Mouse (Mus musculus): ENCODE results near the gene Kcnq1. TPM values are rescaled to one million over a fixed set of nuclear protein-coding genes. Genes with fewer than 3 reads are reported as not detected.

The Kcnq1 gene
- total and polyA plus RNA-seq, 3 experiments: not detected

DNA sequence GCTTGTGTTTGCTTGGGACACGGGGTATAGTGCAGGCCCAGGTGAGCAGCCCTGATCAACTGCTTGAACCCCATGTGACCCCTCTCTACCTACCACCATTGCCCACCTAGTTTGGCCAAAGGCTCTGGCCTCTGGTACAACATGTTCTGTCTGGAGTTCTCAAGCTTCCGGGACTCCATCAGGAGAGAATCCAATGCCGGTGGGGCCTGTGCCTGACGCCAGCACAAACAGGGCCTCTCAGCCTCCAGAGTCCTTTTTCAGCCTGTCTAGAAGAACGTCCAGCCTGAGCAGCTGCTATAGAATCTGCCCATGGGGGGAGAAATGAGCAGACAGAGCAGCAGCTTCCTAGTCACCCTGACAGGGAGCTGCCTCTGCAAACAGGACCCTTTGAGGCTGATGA is 311.7 kb downstream of the Kcnq1 start:
- no peak for DNase-seq (ENCODE audit: extremely low read depth)
- Histone ChIP-seq H3K9ac (ENCODE audit: insufficient read depth, low read depth) (no peak overlapping the region), H3K9me3 (replicated peaks; ENCODE audit: low read length) (no peaks in the 10 kb centered on the region), H3K27me3 (replicated peaks) (peaks cover 60% of the 10 kb centered on the region), H3K4me3 (replicated peaks in 1 of 3; ENCODE audit: low read depth in 2 of 3, low read length in 2 of 3, poor library complexity in 1 of 3) (no peak overlapping the region), H3K79me2 (replicated peaks; ENCODE audit: control insufficient read depth, extremely low read depth, insufficient read depth, poor library complexity, severe bottlenecking) (no peaks in the 10 kb centered on the region), H3K4me2 (ENCODE audit: insufficient read depth, low read depth, poor library complexity, severe bottlenecking) (no peak overlapping the region), H3K27ac (ENCODE audit: insufficient read depth, low read depth) (no peak overlapping the region), H3K36me3 (replicated peaks in 1 of 2; ENCODE audit: control insufficient read depth in 1 of 2, insufficient read depth in 1 of 2, low read length in 1 of 2) (no peaks in the 10 kb centered on the region), H3K4me1 (ENCODE audit: control insufficient read depth in 1 of 2, insufficient read depth in 2 of 2) (peaks cover 0 to 16% of the 10 kb centered on the region in 2 experiments; a peak in 2 of 4 replicates)
- no peak for TF ChIP-seq MAFK (IDR thresholded peaks at IDR 0.05; ENCODE audit: insufficient replicate concordance, low read length)
- TF ChIP-seq TBP (conservative IDR thresholded peaks at IDR 0.05; ENCODE audit: low read depth, low read length): no peak
- dilution Hi-C loops (cut with MboI; ENCODE audit: extremely low pct_ligation_motif_present, extremely low pct_unique_long_range_greater_than_20kb, low sequenced_read_pairs) (no loop called here), in situ Hi-C loops (cut with MboI; ENCODE audit: low pct_ligation_motif_present, low pct_unique_long_range_greater_than_20kb, low sequenced_read_pairs) (no loop called here)

DNA sequence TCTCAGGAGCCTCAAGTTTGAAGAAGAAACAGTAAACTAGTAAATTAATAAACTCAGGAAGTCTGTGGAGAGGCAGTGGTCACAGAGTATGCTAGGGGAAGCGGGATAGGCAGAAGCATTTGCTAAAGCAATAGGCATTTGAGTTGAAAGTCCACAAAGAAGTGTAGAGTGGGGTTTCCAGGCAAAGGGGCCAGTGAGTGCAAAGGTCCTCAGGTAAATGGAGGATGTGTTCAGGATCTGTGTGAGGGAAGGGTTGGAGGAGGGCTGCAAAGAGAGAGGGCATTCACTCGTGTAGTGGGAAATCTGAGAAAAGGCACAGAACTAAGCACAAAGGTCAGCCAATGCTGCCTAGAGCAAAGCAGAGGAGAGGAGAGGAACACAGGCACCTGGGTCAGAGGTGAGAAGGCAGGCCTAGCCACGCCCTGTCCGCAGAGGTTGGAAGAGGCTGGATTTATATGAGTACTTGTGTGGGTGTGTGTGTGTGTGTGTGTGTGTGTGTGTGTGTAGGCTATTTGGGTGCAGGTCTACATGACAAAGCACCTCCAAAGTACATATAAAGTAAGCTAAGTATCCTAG is 313.5 kb downstream of the Kcnq1 start:
- peaks cover 73% of the 10 kb centered on the region for H3K27me3 ChIP-seq (replicated peaks)
- dilution Hi-C loops (cut with MboI; ENCODE audit: extremely low pct_ligation_motif_present, extremely low pct_unique_long_range_greater_than_20kb, low sequenced_read_pairs) (no loop called here), in situ Hi-C loops (cut with MboI; ENCODE audit: low pct_ligation_motif_present, low pct_unique_long_range_greater_than_20kb, low sequenced_read_pairs) (no loop called here)

DNA sequence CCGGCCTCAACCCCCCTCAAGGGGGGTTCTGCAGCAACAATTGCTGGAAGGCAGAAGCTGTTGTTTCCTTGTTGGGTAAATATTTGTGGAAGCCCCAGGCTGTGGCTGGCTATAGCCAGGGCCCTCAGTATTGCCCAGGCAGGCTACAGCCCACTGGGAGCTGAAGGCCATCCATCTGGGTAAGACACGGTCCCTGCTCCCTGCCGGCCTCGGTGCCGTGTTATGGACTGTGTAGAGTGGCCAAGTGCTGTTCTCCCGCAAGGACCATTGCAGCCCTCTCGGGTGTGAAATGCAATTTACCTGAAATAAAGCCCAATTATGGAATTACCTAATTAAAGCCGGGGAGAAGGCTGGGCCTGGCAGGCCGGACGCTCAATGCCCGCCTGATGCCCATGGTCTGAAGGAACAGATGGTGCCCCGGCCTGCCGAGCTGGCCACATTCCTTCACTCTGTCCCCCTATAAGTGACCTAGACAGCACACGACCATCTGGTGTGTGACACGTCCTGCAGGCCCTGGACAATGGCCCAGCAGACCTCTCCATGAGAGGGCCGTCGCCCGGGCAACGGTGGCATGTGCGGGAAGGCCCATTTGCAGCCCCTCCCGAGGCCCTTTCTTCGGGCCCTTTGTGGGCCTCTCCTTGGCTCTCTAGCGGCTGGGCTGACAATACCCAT is 322.1 kb downstream of the Kcnq1 start:
- dilution Hi-C loops (cut with MboI; ENCODE audit: extremely low pct_ligation_motif_present, extremely low pct_unique_long_range_greater_than_20kb, low sequenced_read_pairs): no loop called here
- H3K36me3 ChIP-seq (replicated peaks in 1 of 2; ENCODE audit: control insufficient read depth in 1 of 2, insufficient read depth in 1 of 2, low read length in 1 of 2): no peaks in the 10 kb centered on the region
- in situ Hi-C loops (cut with MboI; ENCODE audit: low pct_ligation_motif_present, low pct_unique_long_range_greater_than_20kb, low sequenced_read_pairs): no loop called here
- H3K4me2 ChIP-seq (ENCODE audit: insufficient read depth, low read depth, poor library complexity, severe bottlenecking): no peak overlapping the region
- H3K4me1 ChIP-seq (ENCODE audit: control insufficient read depth in 1 of 2, insufficient read depth in 2 of 2): no peaks in the 10 kb centered on the region
- no peaks in the 10 kb centered on the region for H3K9me3 ChIP-seq (replicated peaks; ENCODE audit: low read length)
- H3K4me3 ChIP-seq (replicated peaks in 1 of 3; ENCODE audit: low read depth in 2 of 3, low read length in 2 of 3, poor library complexity in 1 of 3): no peak overlapping the region
- H3K27me3 ChIP-seq (replicated peaks): peaks cover 90% of the 10 kb centered on the region
- no peak overlapping the region for H3K9ac ChIP-seq (ENCODE audit: insufficient read depth, low read depth)
- no peak overlapping the region for H3K27ac ChIP-seq (ENCODE audit: insufficient read depth, low read depth)
- no peak for TF ChIP-seq JUN (IDR thresholded peaks at IDR 0.05; ENCODE audit: insufficient read depth, low read depth, low read length)
- no peak for TF ChIP-seq JUND (conservative IDR thresholded peaks at IDR 0.05; ENCODE audit: low read depth, low read length)
- TF ChIP-seq SMC3 (IDR thresholded peaks at IDR 0.05; ENCODE audit: low read depth, low read length): no peak
- TF ChIP-seq CHD2 (IDR thresholded peaks at IDR 0.05; ENCODE audit: low read length): no peak
- TF ChIP-seq EP300 (IDR thresholded peaks at IDR 0.05; ENCODE audit: low read length): no peak
- DNase-seq (ENCODE audit: extremely low read depth): no peak
- H3K79me2 ChIP-seq (replicated peaks; ENCODE audit: control insufficient read depth, extremely low read depth, insufficient read depth, poor library complexity, severe bottlenecking): no peaks in the 10 kb centered on the region

More for the DNA sequence above, 313.5 kb downstream of the Kcnq1 start:
- DNase-seq (ENCODE audit: extremely low read depth): no peak
- Histone ChIP-seq H3K36me3 (replicated peaks in 1 of 2; ENCODE audit: control insufficient read depth in 1 of 2, insufficient read depth in 1 of 2, low read length in 1 of 2) (no peaks in the 10 kb centered on the region), H3K4me3 (replicated peaks in 1 of 3; ENCODE audit: low read depth in 2 of 3, low read length in 2 of 3, poor library complexity in 1 of 3) (no peak overlapping the region), H3K4me1 (ENCODE audit: control insufficient read depth in 1 of 2, insufficient read depth in 2 of 2) (peaks cover 0 to 8% of the 10 kb centered on the region in 2 experiments; a peak in 2 of 4 replicates), H3K79me2 (replicated peaks; ENCODE audit: control insufficient read depth, extremely low read depth, insufficient read depth, poor library complexity, severe bottlenecking) (no peaks in the 10 kb centered on the region), H3K9ac (ENCODE audit: insufficient read depth, low read depth) (no peak overlapping the region), H3K27ac (ENCODE audit: insufficient read depth, low read depth) (no peak overlapping the region), H3K9me3 (replicated peaks; ENCODE audit: low read length) (no peaks in the 10 kb centered on the region), H3K4me2 (ENCODE audit: insufficient read depth, low read depth, poor library complexity, severe bottlenecking) (no peak overlapping the region)
- TF ChIP-seq CHD1 (IDR thresholded peaks at IDR 0.05; ENCODE audit: low read depth, low read length) (no peak), JUN (IDR thresholded peaks at IDR 0.05; ENCODE audit: insufficient read depth, low read depth, low read length) (no peak), ZMIZ1 (IDR thresholded peaks at IDR 0.05; ENCODE audit: low read depth, low read length) (no peak), ZNF384 (IDR thresholded peaks at IDR 0.05; ENCODE audit: low read depth, low read length) (no peak)
